Mouse (Mus musculus): ENCODE measurements around the gene Ptprn2. TPM values are rescaled to one million over a fixed set of nuclear protein-coding genes. Genes with fewer than 3 reads are reported as not detected.

The Ptprn2 gene
- polyA plus RNA-seq, 1 experiment, result 0.37 TPM

DNA sequence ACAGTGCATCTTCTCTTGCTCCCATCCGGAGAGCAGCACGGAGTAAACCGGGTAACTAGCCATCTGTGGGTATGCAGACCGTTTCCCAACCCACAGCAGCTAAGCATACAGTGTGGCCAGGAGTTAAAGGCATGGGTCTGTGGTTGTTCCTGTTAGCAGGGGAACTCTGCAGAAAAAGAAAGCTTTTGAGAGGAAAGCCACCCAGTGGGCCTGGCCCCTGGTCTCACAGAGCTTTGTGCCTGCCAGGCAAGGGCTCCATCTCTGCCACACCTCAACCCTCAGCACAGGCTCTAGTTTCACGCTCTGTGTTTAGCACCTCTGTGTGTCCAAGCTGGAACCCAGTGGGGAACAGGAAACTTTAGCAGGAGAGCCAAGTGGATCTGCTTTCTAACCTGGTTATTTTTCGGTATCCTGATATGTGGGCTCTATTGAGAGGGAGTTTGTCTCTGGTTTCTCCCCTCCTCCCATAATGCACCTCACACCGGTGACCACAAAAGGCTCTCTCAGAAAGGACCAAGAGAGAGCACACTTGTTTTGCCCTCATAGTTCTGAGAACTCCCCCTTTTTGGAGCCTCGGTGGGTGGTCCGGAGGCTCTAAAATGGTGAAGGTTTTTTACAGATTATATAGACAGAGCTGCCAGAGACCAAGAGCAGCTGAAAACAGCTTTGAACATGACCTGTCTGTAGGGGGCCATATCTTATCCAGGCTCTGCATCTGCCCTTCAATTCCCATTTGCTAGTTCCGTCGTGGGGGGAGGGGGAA, 766.3 kb downstream of the Ptprn2 start:
- no peaks in the 10 kb centered on the region for H3K9me3 ChIP-seq (replicated peaks; ENCODE audit: control insufficient read depth, insufficient read depth, low read length, poor library complexity, severe bottlenecking)
- no peaks in the 10 kb centered on the region for H3K36me3 ChIP-seq (ENCODE audit: control insufficient read depth, insufficient read depth, low read length, poor library complexity, severe bottlenecking)
- peaks cover 1% of the 10 kb centered on the region for H3K4me1 ChIP-seq (ENCODE audit: control insufficient read depth, insufficient read depth, low read length)
- no peak for TF ChIP-seq CTCF (IDR thresholded peaks at IDR 0.05; ENCODE audit: low read depth, low read length)
- TF ChIP-seq POLR2A (IDR thresholded peaks at IDR 0.05; ENCODE audit: insufficient read depth, low read length), result no peak
- TF ChIP-seq EP300 (IDR thresholded peaks at IDR 0.05; ENCODE audit: insufficient read depth, low read depth, low read length), result no peak
- no peaks in the 10 kb centered on the region for H3K27me3 ChIP-seq (ENCODE audit: control insufficient read depth, insufficient read depth, low read length, poor library complexity, severe bottlenecking)
- H3K4me3 ChIP-seq (ENCODE audit: low read depth, low read length), result no peak overlapping the region
- no peak overlapping the region for H3K27ac ChIP-seq (ENCODE audit: insufficient read depth, low read length)
- H3K9ac ChIP-seq (ENCODE audit: low read depth, poor library complexity, severe bottlenecking), result no peak overlapping the region

DNA sequence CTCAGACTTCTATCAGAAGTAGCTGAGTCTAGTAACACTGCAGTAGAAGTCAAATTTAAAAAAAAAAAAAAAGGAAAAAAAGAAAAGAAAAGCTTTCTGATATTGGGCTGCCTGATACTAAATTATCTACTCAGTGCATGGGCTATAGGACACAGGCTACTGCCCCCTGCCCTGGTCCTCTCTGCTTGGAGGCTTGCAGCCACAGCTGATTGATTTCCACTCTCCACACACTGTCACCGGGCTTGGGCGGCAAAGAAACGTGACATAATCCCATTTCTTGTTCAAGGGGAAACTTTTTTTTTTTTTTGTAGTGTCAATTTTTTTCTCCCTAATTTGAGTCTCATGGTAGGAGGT, 766.9 kb downstream of the Ptprn2 start:
- Histone ChIP-seq H3K27ac (ENCODE audit: insufficient read depth, low read length) (no peak overlapping the region), H3K4me3 (ENCODE audit: low read depth, low read length) (no peak overlapping the region), H3K9me3 (replicated peaks; ENCODE audit: control insufficient read depth, insufficient read depth, low read length, poor library complexity, severe bottlenecking) (no peaks in the 10 kb centered on the region), H3K27me3 (ENCODE audit: control insufficient read depth, insufficient read depth, low read length, poor library complexity, severe bottlenecking) (no peaks in the 10 kb centered on the region), H3K9ac (ENCODE audit: low read depth, poor library complexity, severe bottlenecking) (no peak overlapping the region), H3K4me1 (ENCODE audit: control insufficient read depth, insufficient read depth, low read length) (peaks cover 4% of the 10 kb centered on the region), H3K36me3 (ENCODE audit: control insufficient read depth, insufficient read depth, low read length, poor library complexity, severe bottlenecking) (no peaks in the 10 kb centered on the region)
- TF ChIP-seq CTCF (IDR thresholded peaks at IDR 0.05; ENCODE audit: low read depth, low read length), result no peak
- no peak for TF ChIP-seq EP300 (IDR thresholded peaks at IDR 0.05; ENCODE audit: insufficient read depth, low read depth, low read length)
- TF ChIP-seq POLR2A (IDR thresholded peaks at IDR 0.05; ENCODE audit: insufficient read depth, low read length), result no peak

DNA sequence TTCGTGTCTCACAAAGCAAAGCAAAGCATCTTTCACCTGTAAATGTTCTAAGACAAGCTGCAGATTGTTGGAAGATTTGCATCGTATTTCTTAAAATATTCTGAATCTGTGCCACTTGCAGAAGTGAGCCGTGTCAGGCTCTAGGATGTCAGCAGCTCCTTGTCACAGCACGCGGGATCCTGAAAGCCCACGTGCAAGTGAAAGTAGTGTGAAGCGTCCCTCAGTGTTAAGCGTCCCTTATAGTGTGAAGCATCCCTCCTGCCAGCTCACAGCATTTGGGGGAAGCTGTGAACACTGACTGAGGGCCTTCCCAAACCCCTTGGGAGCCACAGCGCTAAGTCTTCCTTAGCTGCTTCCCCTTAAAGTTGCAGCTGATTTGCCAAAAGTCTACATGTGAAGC, 768.8 kb downstream of the Ptprn2 start:
- Histone ChIP-seq H3K9ac (ENCODE audit: low read depth, poor library complexity, severe bottlenecking) (no peak overlapping the region), H3K36me3 (ENCODE audit: control insufficient read depth, insufficient read depth, low read length, poor library complexity, severe bottlenecking) (no peaks in the 10 kb centered on the region), H3K9me3 (replicated peaks; ENCODE audit: control insufficient read depth, insufficient read depth, low read length, poor library complexity, severe bottlenecking) (no peaks in the 10 kb centered on the region), H3K4me1 (ENCODE audit: control insufficient read depth, insufficient read depth, low read length) (peaks cover 4% of the 10 kb centered on the region), H3K27ac (ENCODE audit: insufficient read depth, low read length) (no peak overlapping the region), H3K4me3 (ENCODE audit: low read depth, low read length) (no peak overlapping the region), H3K27me3 (ENCODE audit: control insufficient read depth, insufficient read depth, low read length, poor library complexity, severe bottlenecking) (no peaks in the 10 kb centered on the region)
- TF ChIP-seq POLR2A (IDR thresholded peaks at IDR 0.05; ENCODE audit: insufficient read depth, low read length) (no peak), EP300 (IDR thresholded peaks at IDR 0.05; ENCODE audit: insufficient read depth, low read depth, low read length) (no peak), CTCF (IDR thresholded peaks at IDR 0.05; ENCODE audit: low read depth, low read length) (no peak)

DNA sequence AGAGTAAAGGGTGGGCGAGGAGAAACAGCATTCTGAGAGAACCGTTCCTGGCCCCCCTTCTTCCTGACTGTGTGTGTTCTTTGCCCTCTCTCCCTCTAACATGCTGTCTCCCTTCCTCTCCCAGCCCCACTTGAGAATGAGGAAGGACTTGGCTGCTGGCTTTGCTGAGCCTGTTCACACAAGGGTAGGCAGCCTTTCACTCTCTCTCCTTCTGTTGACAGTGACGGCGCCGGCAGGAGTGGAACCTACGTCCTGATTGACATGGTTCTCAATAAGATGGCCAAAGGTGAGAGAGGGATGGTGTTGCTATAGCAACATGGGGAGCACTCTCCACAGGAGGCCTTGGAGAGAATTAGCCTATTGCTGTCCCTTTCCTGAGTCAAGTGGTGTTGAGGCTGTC, 769.8 kb downstream of the Ptprn2 start:
- Histone ChIP-seq H3K36me3 (ENCODE audit: control insufficient read depth, insufficient read depth, low read length, poor library complexity, severe bottlenecking) (no peaks in the 10 kb centered on the region), H3K9ac (ENCODE audit: low read depth, poor library complexity, severe bottlenecking) (no peak overlapping the region), H3K27me3 (ENCODE audit: control insufficient read depth, insufficient read depth, low read length, poor library complexity, severe bottlenecking) (no peaks in the 10 kb centered on the region), H3K4me1 (ENCODE audit: control insufficient read depth, insufficient read depth, low read length) (peaks cover 4% of the 10 kb centered on the region), H3K9me3 (replicated peaks; ENCODE audit: control insufficient read depth, insufficient read depth, low read length, poor library complexity, severe bottlenecking) (no peaks in the 10 kb centered on the region), H3K27ac (ENCODE audit: insufficient read depth, low read length) (no peak overlapping the region), H3K4me3 (ENCODE audit: low read depth, low read length) (no peak overlapping the region)
- TF ChIP-seq EP300 (IDR thresholded peaks at IDR 0.05; ENCODE audit: insufficient read depth, low read depth, low read length) (no peak), POLR2A (IDR thresholded peaks at IDR 0.05; ENCODE audit: insufficient read depth, low read length) (no peak), CTCF (IDR thresholded peaks at IDR 0.05; ENCODE audit: low read depth, low read length) (no peak)

DNA sequence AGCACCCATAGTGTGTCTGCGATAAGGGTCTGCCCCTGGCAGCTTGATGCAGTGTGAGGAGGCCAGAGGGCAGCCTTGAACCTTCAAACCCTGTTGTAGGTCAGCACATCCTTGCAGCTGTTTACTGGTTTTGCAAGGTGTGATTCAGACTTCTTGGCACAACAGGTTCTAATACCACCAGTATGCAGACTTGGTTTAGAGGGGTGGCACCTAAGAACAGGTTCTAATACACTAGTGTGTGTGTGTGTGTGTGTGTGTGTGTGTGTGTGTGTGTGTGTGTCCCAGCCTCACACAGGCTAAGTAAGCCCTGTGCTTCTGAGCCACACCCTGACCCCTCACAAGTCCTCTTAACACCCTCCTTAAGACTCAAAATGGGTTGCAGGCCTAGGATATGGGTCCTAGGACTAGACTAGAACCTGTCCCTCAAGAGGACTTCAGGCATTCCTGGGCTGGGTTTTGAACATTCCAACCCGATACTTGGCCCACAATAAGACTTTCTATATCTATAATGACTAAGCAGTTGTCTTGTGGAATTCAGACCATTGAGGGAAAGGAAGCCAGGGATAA, 770.3 kb downstream of the Ptprn2 start:
- H3K4me3 ChIP-seq (ENCODE audit: low read depth, low read length), result no peak overlapping the region
- no peaks in the 10 kb centered on the region for H3K9me3 ChIP-seq (replicated peaks; ENCODE audit: control insufficient read depth, insufficient read depth, low read length, poor library complexity, severe bottlenecking)
- H3K27me3 ChIP-seq (ENCODE audit: control insufficient read depth, insufficient read depth, low read length, poor library complexity, severe bottlenecking), result no peaks in the 10 kb centered on the region
- H3K9ac ChIP-seq (ENCODE audit: low read depth, poor library complexity, severe bottlenecking), result no peak overlapping the region
- no peaks in the 10 kb centered on the region for H3K36me3 ChIP-seq (ENCODE audit: control insufficient read depth, insufficient read depth, low read length, poor library complexity, severe bottlenecking)
- H3K27ac ChIP-seq (ENCODE audit: insufficient read depth, low read length), result no peak overlapping the region
- TF ChIP-seq EP300 (IDR thresholded peaks at IDR 0.05; ENCODE audit: insufficient read depth, low read depth, low read length) (no peak), POLR2A (IDR thresholded peaks at IDR 0.05; ENCODE audit: insufficient read depth, low read length) (no peak), CTCF (IDR thresholded peaks at IDR 0.05; ENCODE audit: low read depth, low read length) (no peak)
- peaks cover 5% of the 10 kb centered on the region for H3K4me1 ChIP-seq (ENCODE audit: control insufficient read depth, insufficient read depth, low read length)

DNA sequence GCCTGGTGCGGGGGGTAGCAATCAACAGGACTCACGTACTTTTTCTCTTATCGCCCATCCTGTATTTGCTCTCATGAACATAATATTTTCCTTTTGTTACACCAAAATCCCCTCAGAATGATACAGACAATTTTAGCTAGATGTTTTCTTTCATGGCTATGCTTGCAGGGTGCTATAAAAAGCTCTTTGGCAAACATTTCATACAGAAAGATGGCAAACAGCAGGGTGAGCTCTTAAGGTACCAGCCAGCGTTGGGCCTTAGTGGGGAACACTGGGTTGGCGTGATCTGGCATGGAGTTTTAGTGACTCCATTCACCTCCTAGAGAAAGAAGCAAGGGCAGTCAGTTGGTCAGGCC, 771.3 kb downstream of the Ptprn2 start:
- no peak overlapping the region for H3K4me3 ChIP-seq (ENCODE audit: low read depth, low read length)
- H3K27me3 ChIP-seq (ENCODE audit: control insufficient read depth, insufficient read depth, low read length, poor library complexity, severe bottlenecking), result no peaks in the 10 kb centered on the region
- no peaks in the 10 kb centered on the region for H3K9me3 ChIP-seq (replicated peaks; ENCODE audit: control insufficient read depth, insufficient read depth, low read length, poor library complexity, severe bottlenecking)
- no peak overlapping the region for H3K9ac ChIP-seq (ENCODE audit: low read depth, poor library complexity, severe bottlenecking)
- TF ChIP-seq POLR2A (IDR thresholded peaks at IDR 0.05; ENCODE audit: insufficient read depth, low read length) (no peak), CTCF (IDR thresholded peaks at IDR 0.05; ENCODE audit: low read depth, low read length) (no peak), EP300 (IDR thresholded peaks at IDR 0.05; ENCODE audit: insufficient read depth, low read depth, low read length) (no peak)
- peaks cover 9% of the 10 kb centered on the region for H3K4me1 ChIP-seq (ENCODE audit: control insufficient read depth, insufficient read depth, low read length)
- H3K27ac ChIP-seq (ENCODE audit: insufficient read depth, low read length), result no peak overlapping the region
- H3K36me3 ChIP-seq (ENCODE audit: control insufficient read depth, insufficient read depth, low read length, poor library complexity, severe bottlenecking), result no peaks in the 10 kb centered on the region

All from ES-Bruce4 (cell line).